Mouse (Mus musculus) small intestine, adult 2 months (tissue): ENCODE measurements around the gene Mcat. TPM values are rescaled to one million over a fixed set of nuclear protein-coding genes. Genes with fewer than 3 reads are reported as not detected.

ENCODE experiments used
- H3K27ac ChIP-seq: fragments of 200-500 bp; 2 replicates; pipeline ENCODE4 v1.5.1; 2012; ENCODE audit warnings: low read depth, low read length, control low read depth, inconsistent platforms; ENCODE audit not compliant: insufficient read depth
- H3K27me3 ChIP-seq: fragments of 200-500 bp; 2 replicates; pipeline ENCODE4 v1.6.1; 2012; ENCODE audit warnings: mild to moderate bottlenecking, moderate library complexity, low read length, inconsistent platforms; ENCODE audit not compliant: control insufficient read depth, insufficient read depth
- H3K36me3 ChIP-seq: fragments of 200-500 bp; 2 replicates; pipeline ENCODE4 v1.6.1; 2012; ENCODE audit warnings: mild to moderate bottlenecking, low read length, control low read depth, inconsistent platforms; ENCODE audit not compliant: control insufficient read depth, insufficient read depth
- H3K4me1 ChIP-seq: fragments of 200-500 bp; 2 replicates; pipeline ENCODE4 v1.6.1; 2012; ENCODE audit warnings: low read length, inconsistent platforms, mixed read lengths; ENCODE audit not compliant: control insufficient read depth, insufficient read depth, insufficient read length
- H3K4me3 ChIP-seq: fragments of 200-500 bp; 2 replicates; pipeline ENCODE4 v1.5.1; 2012; ENCODE audit warnings: low read depth, mild to moderate bottlenecking, control low read depth, inconsistent platforms, low read length, moderate library complexity
- CTCF ChIP-seq: fragments of 200-500 bp; IDR thresholded peaks from 2 replicates; pipeline ENCODE4 v1.5.1; 2012; ENCODE audit warnings: low read depth, mild to moderate bottlenecking, control low read depth, inconsistent platforms, low read length, moderate library complexity, mixed read lengths; ENCODE audit not compliant: insufficient replicate concordance, insufficient read length; ENCODE audit errors: extremely low read depth
- POLR2A ChIP-seq: fragments of 200-500 bp; IDR thresholded peaks from 2 replicates; pipeline ENCODE4 v1.6.1; 2012; ENCODE audit warnings: low read depth, mild to moderate bottlenecking, control low read depth, inconsistent platforms, low read length, moderate library complexity
- WGBS: fragments of 180-500 bp; shearing (Covaris S2); methylation state at CpG from one replicate; pipeline ENCODE4 v1.1.7; 2018; 5-methylcytosine and 5-hydroxymethylcytosine counted together
- polyA plus RNA-seq: library from polyadenylated mRNA; depleted of rRNA; stranded (reverse); fragments of >200 nt; gene quantifications from 2 replicates; pipeline ENCODE4 v1.2.3, GENCODE M21; 2012

Mcat gene
- polyA plus RNA-seq, 1 experiment = 15.1 TPM

- H3K4me1 ChIP-seq = no peaks in the 10 kb centered on the region
- peaks cover 40% of the 10 kb centered on the region for H3K36me3 ChIP-seq
- 90% methylated on average over 9 of the region's 9 CpGs for WGBS
- no peak for TF ChIP-seq CTCF
- no peak for TF ChIP-seq POLR2A
- no peaks in the 10 kb centered on the region for H3K27me3 ChIP-seq
- no peak overlapping the region for H3K27ac ChIP-seq
- H3K4me3 ChIP-seq = no peak overlapping the region
Measured at GRCm38 (mm10) chr15:83576651-83577050, 13.1 kb upstream of the Mcat start.

- Histone ChIP-seq H3K36me3 (peaks cover 38% of the 10 kb centered on the region), H3K27ac (no peak overlapping the region), H3K4me3 (no peak overlapping the region), H3K4me1 (no peaks in the 10 kb centered on the region), H3K27me3 (no peaks in the 10 kb centered on the region)
- 93% methylated on average over 8 of the region's 8 CpGs for WGBS
- TF ChIP-seq CTCF (no peak), POLR2A (no peak)
Measured at GRCm38 (mm10) chr15:83575543-83575942, 12.0 kb upstream of the Mcat start.

GRCm38 (mm10) chr15:83574731-83575351 lies 11.3 kb upstream of the Mcat start:
- WGBS = 73% methylated on average over 6 of the region's 6 CpGs
- Histone ChIP-seq H3K4me1 (no peaks in the 10 kb centered on the region), H3K27me3 (no peaks in the 10 kb centered on the region), H3K27ac (no peak overlapping the region), H3K4me3 (no peak overlapping the region), H3K36me3 (peaks cover 37% of the 10 kb centered on the region)
- TF ChIP-seq POLR2A (no peak), CTCF (no peak)

- TF ChIP-seq POLR2A (no peak), CTCF (no peak)
- Histone ChIP-seq H3K4me3 (no peak overlapping the region), H3K27me3 (no peaks in the 10 kb centered on the region), H3K27ac (no peak overlapping the region), H3K4me1 (peaks cover 1% of the 10 kb centered on the region; the same call in 1 of the 2 replicates), H3K36me3 (peaks cover 35% of the 10 kb centered on the region)
- WGBS = 96% methylated on average over 12 of the region's 12 CpGs
Measured at GRCm38 (mm10) chr15:83573606-83574005, 10.0 kb upstream of the Mcat start.

GRCm38 (mm10) chr15:83572132-83572531 lies 8.5 kb upstream of the Mcat start:
- no peak overlapping the region for H3K27ac ChIP-seq
- H3K36me3 ChIP-seq = peaks cover 34% of the 10 kb centered on the region
- no peak for TF ChIP-seq CTCF
- TF ChIP-seq POLR2A = no peak
- H3K4me3 ChIP-seq = no peak overlapping the region
- no peaks in the 10 kb centered on the region for H3K27me3 ChIP-seq
- WGBS = 79% methylated on average over 4 of the region's 4 CpGs
- H3K4me1 ChIP-seq = peaks cover 1% of the 10 kb centered on the region; the same call in 1 of the 2 replicates

- TF ChIP-seq CTCF (no peak), POLR2A (no peak)
- H3K4me1 ChIP-seq = peaks cover 1% of the 10 kb centered on the region; the same call in 1 of the 2 replicates
- WGBS = 72% methylated on average over 5 of the region's 5 CpGs
- H3K27me3 ChIP-seq = no peaks in the 10 kb centered on the region
- peaks cover 32% of the 10 kb centered on the region for H3K36me3 ChIP-seq
- H3K27ac ChIP-seq = no peak overlapping the region
- no peak overlapping the region for H3K4me3 ChIP-seq
Measured at GRCm38 (mm10) chr15:83571636-83572035, 8.0 kb upstream of the Mcat start.

GRCm38 (mm10) chr15:83570641-83571040 lies 7.1 kb upstream of the Mcat start:
- Histone ChIP-seq H3K27me3 (no peaks in the 10 kb centered on the region), H3K27ac (no peak overlapping the region), H3K4me1 (peaks cover 3% of the 10 kb centered on the region; the same call in 1 of the 2 replicates), H3K4me3 (no peak overlapping the region), H3K36me3 (peaks cover 24% of the 10 kb centered on the region)
- TF ChIP-seq POLR2A = no peak
- TF ChIP-seq CTCF = no peak
- 60% methylated on average over 2 of the region's 2 CpGs for WGBS
